Mouse (Mus musculus) bone marrow, adult 2 months (tissue): ENCODE results near the gene Fam177a.
"Not testable (repeated sequence)": the region's sequence is repeated elsewhere in the genome, so short reads cannot be mapped to it uniquely, and the experiment has no call there.

Source experiments
- CTCF ChIP-seq: fragments of 200-500 bp; IDR thresholded peaks from 2 replicates; pipeline ENCODE4 v1.5.1; 2011; ENCODE audit warnings: low read length, control low read depth; ENCODE audit not compliant: control insufficient read depth, insufficient read depth
- POLR2A ChIP-seq: fragments of 200-500 bp; IDR thresholded peaks from 2 replicates; pipeline ENCODE4 v1.6.1; 2011; ENCODE audit warnings: low read depth, mild to moderate bottlenecking, control low read depth, low read length, borderline replicate concordance; ENCODE audit not compliant: control insufficient read depth

DNA sequence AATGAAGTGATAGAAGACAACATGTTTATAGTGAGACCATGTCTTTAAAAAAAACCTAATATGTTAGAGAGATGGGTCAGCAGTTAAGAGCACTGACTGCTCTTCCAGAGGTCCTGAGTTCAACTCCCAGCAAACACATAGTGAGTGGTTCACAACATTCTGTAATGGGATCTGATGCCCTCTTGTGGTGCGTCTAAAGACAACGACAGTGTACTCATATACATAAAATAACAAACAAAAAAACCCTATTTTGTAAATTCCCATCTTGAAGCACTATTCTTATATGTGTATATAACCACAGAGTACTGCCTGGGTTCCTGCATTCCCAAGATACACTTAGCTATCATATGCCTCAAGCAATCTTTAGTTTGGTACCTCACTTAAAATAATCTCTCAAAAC is 45.6 kb upstream of the Fam177a start:
- TF ChIP-seq POLR2A, CTCF: not testable (repeated sequence)
